Mouse (Mus musculus): Measurements from ENCODE around the gene Grxcr1. TPM values are rescaled to one million over a fixed set of nuclear protein-coding genes. Genes with fewer than 3 reads are reported as not detected.

Grxcr1 gene
- polyA plus RNA-seq (2011; ENCODE audit: insufficient read length, low read depth, missing spikeins), result not detected in 2 replicates

DNA sequence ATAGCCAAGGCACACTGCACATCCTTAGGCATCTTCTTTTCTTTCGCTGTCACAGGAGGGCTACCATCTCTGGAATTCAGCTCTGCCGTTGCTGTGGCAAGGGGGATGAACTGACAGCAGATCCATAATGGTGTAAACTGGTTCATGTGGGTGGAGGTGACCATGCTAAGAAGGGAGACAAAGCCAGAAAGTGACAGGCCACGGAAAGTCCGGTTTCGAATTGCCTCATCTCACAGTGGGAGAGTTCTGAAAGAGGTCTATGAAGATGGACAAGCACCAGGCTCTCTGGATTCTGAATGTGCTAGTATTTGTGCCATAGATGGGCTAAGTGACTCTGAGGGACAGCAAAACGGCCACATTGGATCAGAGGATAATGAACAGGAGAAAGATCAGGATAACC lies at the start of gene Grxcr1:
Gene Grxcr1 (plus strand): TSS at position 92 of the 400 bp plus-strand sequence.
- TF ChIP-seq CTCF (IDR thresholded peaks at IDR 0.05; ENCODE audit: borderline replicate concordance, insufficient read depth, low read length), result no peak
- no peak for TF ChIP-seq POLR2A (IDR thresholded peaks at IDR 0.05; ENCODE audit: low read depth, low read length)

GRCm38 (mm10) chr5:67981946-67982526 lies 49.6 kb upstream of the Grxcr1 start:
- H3K27ac ChIP-seq (ENCODE audit: insufficient read depth, low read length), result no peak overlapping the region
- TF ChIP-seq CTCF (IDR thresholded peaks at IDR 0.05; ENCODE audit: borderline replicate concordance, insufficient read depth, low read length) (no peak), POLR2A (IDR thresholded peaks at IDR 0.05; ENCODE audit: low read depth, low read length) (no peak)
- no peak overlapping the region for H3K4me3 ChIP-seq (ENCODE audit: insufficient read depth, low read length)
- no peaks in the 10 kb centered on the region for H3K4me1 ChIP-seq (ENCODE audit: control insufficient read depth, insufficient read depth, low read length)

More for the DNA sequence above, at the start of gene Grxcr1:
- Histone ChIP-seq H3K4me1 (ENCODE audit: control insufficient read depth, insufficient read depth, low read length) (no peaks in the 10 kb centered on the region), H3K4me3 (ENCODE audit: insufficient read depth, low read length) (no peak within 1 kb of the TSS), H3K27ac (ENCODE audit: insufficient read depth, low read length) (no peak within 1 kb of the TSS)

- Histone ChIP-seq H3K4me3 (ENCODE audit: insufficient read depth, low read length) (no peak overlapping the region), H3K27ac (ENCODE audit: insufficient read depth, low read length) (no peak overlapping the region), H3K4me1 (ENCODE audit: control insufficient read depth, insufficient read depth, low read length) (no peaks in the 10 kb centered on the region)
- TF ChIP-seq POLR2A (IDR thresholded peaks at IDR 0.05; ENCODE audit: low read depth, low read length) (no peak), CTCF (IDR thresholded peaks at IDR 0.05; ENCODE audit: borderline replicate concordance, insufficient read depth, low read length) (no peak)
Measured at GRCm38 (mm10) chr5:67990426-67990825, 41.2 kb upstream of the Grxcr1 start.

DNA sequence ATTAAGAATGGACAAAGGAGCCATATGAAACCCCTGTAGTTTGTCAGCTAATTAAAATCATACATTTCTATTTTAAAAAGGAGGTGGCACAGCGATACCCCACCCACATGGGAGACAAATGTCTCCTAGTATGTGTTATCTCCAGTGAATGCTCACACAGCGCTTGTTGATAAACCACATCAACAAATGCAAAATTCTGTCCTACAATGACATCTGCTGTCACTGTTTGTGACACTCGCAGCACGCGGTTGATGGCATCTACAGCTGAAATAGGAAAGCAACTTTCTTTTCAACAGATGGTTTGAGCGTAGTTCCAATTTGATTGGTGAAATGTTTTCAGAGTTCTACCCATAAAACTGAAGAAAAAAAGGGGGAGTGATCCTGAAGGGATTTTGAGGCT lies 29.0 kb upstream of the Grxcr1 start:
- H3K4me3 ChIP-seq (ENCODE audit: insufficient read depth, low read length), result no peak overlapping the region
- no peaks in the 10 kb centered on the region for H3K4me1 ChIP-seq (ENCODE audit: control insufficient read depth, insufficient read depth, low read length)
- TF ChIP-seq POLR2A (IDR thresholded peaks at IDR 0.05; ENCODE audit: low read depth, low read length) (no peak), CTCF (IDR thresholded peaks at IDR 0.05; ENCODE audit: borderline replicate concordance, insufficient read depth, low read length) (no peak)
- H3K27ac ChIP-seq (ENCODE audit: insufficient read depth, low read length), result no peak overlapping the region

DNA sequence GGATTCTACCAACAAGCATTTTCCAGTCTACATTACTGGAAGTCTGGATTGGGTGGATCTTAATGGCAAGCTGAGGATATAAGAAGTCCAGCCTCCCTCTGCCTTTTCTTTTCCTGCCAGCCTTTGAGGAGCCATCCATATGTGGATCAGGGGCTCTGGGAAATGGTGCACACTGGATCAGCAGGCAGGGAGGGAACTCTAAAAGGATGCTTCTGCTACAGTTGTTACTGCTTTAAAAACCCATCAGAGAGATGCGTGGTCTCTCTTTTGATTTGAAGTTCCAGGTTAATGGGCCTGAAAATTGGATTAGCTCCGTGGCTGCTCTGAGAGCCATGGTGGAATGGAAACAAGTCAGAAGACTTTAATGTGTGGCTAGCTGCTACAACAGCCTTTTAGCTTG lies 27.7 kb upstream of the Grxcr1 start:
- no peak for TF ChIP-seq POLR2A (IDR thresholded peaks at IDR 0.05; ENCODE audit: low read depth, low read length)
- no peak for TF ChIP-seq CTCF (IDR thresholded peaks at IDR 0.05; ENCODE audit: borderline replicate concordance, insufficient read depth, low read length)
- H3K4me3 ChIP-seq (ENCODE audit: insufficient read depth, low read length), result no peak overlapping the region
- H3K27ac ChIP-seq (ENCODE audit: insufficient read depth, low read length), result no peak overlapping the region
- no peaks in the 10 kb centered on the region for H3K4me1 ChIP-seq (ENCODE audit: control insufficient read depth, insufficient read depth, low read length)

- H3K27ac ChIP-seq (ENCODE audit: insufficient read depth, low read length), result no peak overlapping the region
- H3K4me1 ChIP-seq (ENCODE audit: control insufficient read depth, insufficient read depth, low read length), result no peaks in the 10 kb centered on the region
- no peak overlapping the region for H3K4me3 ChIP-seq (ENCODE audit: insufficient read depth, low read length)
- TF ChIP-seq POLR2A (IDR thresholded peaks at IDR 0.05; ENCODE audit: low read depth, low read length) (no peak), CTCF (IDR thresholded peaks at IDR 0.05; ENCODE audit: borderline replicate concordance, insufficient read depth, low read length) (no peak)
Measured at GRCm38 (mm10) chr5:68004419-68004818, 27.2 kb upstream of the Grxcr1 start.

- Histone ChIP-seq H3K27ac (ENCODE audit: insufficient read depth, low read length) (no peak overlapping the region), H3K4me1 (ENCODE audit: control insufficient read depth, insufficient read depth, low read length) (no peaks in the 10 kb centered on the region), H3K4me3 (ENCODE audit: insufficient read depth, low read length) (no peak overlapping the region)
- TF ChIP-seq POLR2A (IDR thresholded peaks at IDR 0.05; ENCODE audit: low read depth, low read length), result no peak
- TF ChIP-seq CTCF (IDR thresholded peaks at IDR 0.05; ENCODE audit: borderline replicate concordance, insufficient read depth, low read length), result no peak
Measured at GRCm38 (mm10) chr5:68007074-68007473, 24.6 kb upstream of the Grxcr1 start.

DNA sequence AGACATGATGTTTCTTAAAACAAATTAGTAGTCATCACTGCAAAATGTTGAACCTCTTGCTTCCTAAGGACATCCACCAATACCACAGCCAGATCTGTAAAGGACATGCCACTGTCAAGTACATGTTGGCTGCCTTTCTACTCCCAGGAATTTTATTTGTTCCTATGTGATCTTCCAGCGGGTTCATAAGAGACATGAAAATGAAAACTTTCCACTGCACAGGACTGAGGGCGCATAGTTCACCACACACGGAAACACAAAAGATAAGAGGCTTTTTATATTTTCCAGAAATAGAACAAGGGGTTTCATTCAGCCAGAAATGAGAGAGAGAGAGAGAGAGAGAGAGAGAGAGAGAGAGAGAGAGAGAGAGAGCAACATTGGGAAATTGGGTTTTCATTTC lies 20.1 kb upstream of the Grxcr1 start:
- Histone ChIP-seq H3K4me3 (ENCODE audit: insufficient read depth, low read length) (no peak overlapping the region), H3K27ac (ENCODE audit: insufficient read depth, low read length) (no peak overlapping the region), H3K4me1 (ENCODE audit: control insufficient read depth, insufficient read depth, low read length) (no peaks in the 10 kb centered on the region)
- TF ChIP-seq CTCF (IDR thresholded peaks at IDR 0.05; ENCODE audit: borderline replicate concordance, insufficient read depth, low read length) (no peak), POLR2A (IDR thresholded peaks at IDR 0.05; ENCODE audit: low read depth, low read length) (no peak)

GRCm38 (mm10) chr5:68012618-68013017 lies 19.0 kb upstream of the Grxcr1 start:
- no peak for TF ChIP-seq POLR2A (IDR thresholded peaks at IDR 0.05; ENCODE audit: low read depth, low read length)
- TF ChIP-seq CTCF (IDR thresholded peaks at IDR 0.05; ENCODE audit: borderline replicate concordance, insufficient read depth, low read length), result peak; percentile 63
- Histone ChIP-seq H3K4me3 (ENCODE audit: insufficient read depth, low read length) (no peak overlapping the region), H3K27ac (ENCODE audit: insufficient read depth, low read length) (no peak overlapping the region), H3K4me1 (ENCODE audit: control insufficient read depth, insufficient read depth, low read length) (no peaks in the 10 kb centered on the region)

GRCm38 (mm10) chr5:68020870-68021269 lies 10.8 kb upstream of the Grxcr1 start:
- no peak for TF ChIP-seq CTCF (IDR thresholded peaks at IDR 0.05; ENCODE audit: borderline replicate concordance, insufficient read depth, low read length)
- TF ChIP-seq POLR2A (IDR thresholded peaks at IDR 0.05; ENCODE audit: low read depth, low read length), result no peak
- Histone ChIP-seq H3K4me1 (ENCODE audit: control insufficient read depth, insufficient read depth, low read length) (no peaks in the 10 kb centered on the region), H3K4me3 (ENCODE audit: insufficient read depth, low read length) (no peak overlapping the region), H3K27ac (ENCODE audit: insufficient read depth, low read length) (no peak overlapping the region)

Data from embryonic fibroblast, embryonic 13.5 days (primary cell).